Mouse (Mus musculus) liver, embryonic 13.5 days (tissue): ENCODE measurements around the gene Cfap61. TPM values are rescaled to one million over a fixed set of nuclear protein-coding genes. Genes with fewer than 3 reads are reported as not detected.

Source experiments
- ATAC-seq: fragments of 200-750 bp; cut with Nextera tagmentation; 2 replicates; pipeline ENCODE4 v1.8.0; 2017; ENCODE audit warnings: low read depth, mild to moderate bottlenecking, moderate number of reproducible peaks, moderate library complexity
- DNase-seq: peaks from one replicate; pipeline ENCODE4 v3.0.0; 2022
- H3K27ac ChIP-seq: fragments of 300-500 bp; sonication (generic); 2 replicates; pipeline ENCODE4 v1.5.1; 2015; ENCODE audit warnings: moderate library complexity, mild to moderate bottlenecking, inconsistent platforms
- H3K27me3 ChIP-seq: fragments of 300-500 bp; sonication (generic); 2 replicates; pipeline ENCODE4 v1.6.1; 2015; ENCODE audit warnings: mild to moderate bottlenecking, inconsistent platforms
- H3K36me3 ChIP-seq: fragments of 300-500 bp; sonication (generic); 2 replicates; pipeline ENCODE4 v1.6.1; 2015; ENCODE audit warnings: mild to moderate bottlenecking, inconsistent platforms
- H3K4me1 ChIP-seq: fragments of 300-500 bp; sonication (generic); replicated peaks from 2 replicates; pipeline ENCODE4 v1.6.1; 2015; ENCODE audit warnings: inconsistent platforms
- H3K4me2 ChIP-seq: fragments of 300-500 bp; sonication (generic); 2 replicates; pipeline ENCODE4 v1.6.1; 2015; ENCODE audit warnings: inconsistent platforms, mild to moderate bottlenecking, moderate library complexity
- H3K4me3 ChIP-seq: fragments of 300-500 bp; sonication (generic); replicated peaks from 2 replicates; pipeline ENCODE4 v1.5.1; 2015; ENCODE audit warnings: mild to moderate bottlenecking, inconsistent platforms
- H3K9ac ChIP-seq: fragments of 300-500 bp; sonication (generic); 2 replicates; pipeline ENCODE4 v1.6.1; 2015; ENCODE audit warnings: mild to moderate bottlenecking, inconsistent platforms
- H3K9me3 ChIP-seq: fragments of 300-500 bp; sonication (generic); replicated peaks from 2 replicates; pipeline ENCODE4 v1.6.1; 2016; ENCODE audit warnings: inconsistent platforms
- WGBS: fragments of 180-500 bp; shearing (Covaris S2); methylation state at CpG from one replicate; pipeline ENCODE4 v1.1.7; 2015; ENCODE audit not compliant: insufficient replicate concordance; 5-methylcytosine and 5-hydroxymethylcytosine counted together
- polyA plus RNA-seq: library from polyadenylated mRNA; unstranded; fragments of >200 nt; fragmentation: Nextera tagmentation; extraction: Ambion mirVana; gene quantifications from 2 replicates; pipeline ENCODE4 v1.2.1, GENCODE M21; 2015

Gene Cfap61
- polyA plus RNA-seq, 1 experiment from 2014 or later: 0.10 TPM

DNA sequence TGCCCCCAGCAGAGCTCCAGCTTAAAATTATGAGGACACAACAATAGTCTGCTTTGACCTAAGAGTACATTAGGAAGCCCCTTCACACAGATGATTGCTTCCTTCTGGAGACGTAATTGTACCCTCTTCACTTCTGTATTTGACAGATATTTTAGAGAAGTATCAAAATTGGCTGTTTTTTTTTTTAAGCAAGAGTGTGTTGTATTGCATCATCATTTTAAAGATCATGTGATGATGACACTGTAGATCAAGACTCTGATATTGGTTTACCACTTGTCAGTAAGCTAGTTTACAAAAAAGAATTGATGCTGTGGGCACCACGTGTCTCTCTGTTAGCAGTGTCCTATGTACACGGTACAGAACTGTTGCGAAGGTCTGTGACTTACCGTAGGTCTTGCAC, 18.1 kb downstream of the Cfap61 start:
- no peak for DNase-seq
- Histone ChIP-seq H3K4me2 (no peak overlapping the region), H3K4me1 (no peaks in the 10 kb centered on the region), H3K27ac (no peak overlapping the region), H3K36me3 (no peaks in the 10 kb centered on the region), H3K27me3 (0 out of 2 replicates have a peak, but pooled peaks cover 2% of the 10 kb centered on the region), H3K9me3 (no peaks in the 10 kb centered on the region), H3K9ac (no peak overlapping the region), H3K4me3 (no peak overlapping the region)
- 61% methylated on average over 5 of the region's 5 CpGs for WGBS
- no peak for ATAC-seq

DNA sequence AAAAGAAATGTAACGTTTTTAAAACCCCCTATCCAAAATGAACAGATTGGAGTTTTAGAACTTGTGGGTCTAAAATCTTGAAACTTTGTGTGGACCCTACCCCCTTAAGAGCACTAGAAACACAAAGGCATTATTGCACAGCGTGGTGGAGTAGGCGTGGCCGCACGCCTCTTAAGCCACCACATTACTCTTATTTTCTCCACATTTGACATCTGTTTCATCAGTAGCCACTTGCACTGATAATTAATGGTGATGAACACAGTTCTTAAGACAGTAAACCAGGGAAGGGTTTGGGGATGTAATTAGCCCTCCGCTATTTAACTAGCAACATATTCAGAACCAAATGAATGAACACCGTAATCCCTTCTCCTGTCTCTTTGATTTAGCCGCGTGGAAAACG, 21.3 kb downstream of the Cfap61 start:
- 69% methylated on average over 10 of the region's 10 CpGs for WGBS
- H3K9me3 ChIP-seq: no peaks in the 10 kb centered on the region
- H3K36me3 ChIP-seq: no peaks in the 10 kb centered on the region
- no peak for ATAC-seq
- H3K27ac ChIP-seq: no peak overlapping the region
- H3K4me1 ChIP-seq: no peaks in the 10 kb centered on the region
- no peaks in the 10 kb centered on the region for H3K27me3 ChIP-seq
- no peak overlapping the region for H3K4me2 ChIP-seq
- no peak overlapping the region for H3K9ac ChIP-seq
- no peak for DNase-seq
- H3K4me3 ChIP-seq: no peak overlapping the region

DNA sequence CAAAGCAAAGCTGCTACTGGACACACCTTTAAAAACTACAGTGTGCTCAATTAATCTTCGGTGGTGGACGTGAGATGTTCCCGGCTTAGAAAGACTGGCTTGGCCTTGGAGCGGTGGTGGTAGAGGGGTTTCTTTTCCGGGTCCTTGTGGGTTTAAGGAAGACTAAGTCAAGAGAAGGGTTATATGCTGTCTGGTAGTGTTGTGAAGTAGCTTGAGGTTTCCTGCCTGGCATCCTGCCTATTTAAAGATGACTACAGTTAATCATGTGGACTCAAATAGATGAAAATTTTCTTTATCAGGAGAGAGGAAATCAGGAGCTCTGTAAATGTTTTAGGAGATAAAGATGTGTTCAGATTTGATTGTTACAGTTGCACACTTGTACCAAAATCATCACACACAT, 21.7 kb downstream of the Cfap61 start:
- Histone ChIP-seq H3K4me2 (no peak overlapping the region), H3K4me1 (no peaks in the 10 kb centered on the region), H3K4me3 (no peak overlapping the region), H3K9me3 (no peaks in the 10 kb centered on the region), H3K36me3 (no peaks in the 10 kb centered on the region), H3K27ac (no peak overlapping the region), H3K9ac (no peak overlapping the region), H3K27me3 (no peaks in the 10 kb centered on the region)
- WGBS: 62% methylated on average over 5 of the region's 5 CpGs
- no peak for ATAC-seq
- no peak for DNase-seq

DNA sequence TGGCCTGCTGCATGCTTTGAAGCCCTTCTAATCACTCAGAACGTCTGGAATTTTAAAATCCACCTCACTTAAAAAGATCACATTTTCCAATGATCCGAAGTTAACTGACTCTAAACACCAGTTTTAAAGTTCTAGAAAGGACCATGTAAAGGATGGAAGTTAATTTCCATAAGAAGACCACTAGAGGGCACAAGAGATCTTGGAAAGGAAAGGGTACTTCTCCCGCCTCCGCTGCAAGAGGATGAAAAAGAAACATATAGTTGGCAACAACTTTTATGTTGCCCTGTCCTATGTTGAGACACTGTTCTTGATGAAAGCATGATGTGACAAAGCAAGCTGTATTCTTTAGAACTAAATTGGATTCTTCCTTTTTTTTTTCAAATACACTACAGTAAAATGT, 22.9 kb downstream of the Cfap61 start:
- Histone ChIP-seq H3K27ac (no peak overlapping the region), H3K9me3 (no peaks in the 10 kb centered on the region), H3K9ac (no peak overlapping the region), H3K4me3 (no peak overlapping the region), H3K36me3 (no peaks in the 10 kb centered on the region), H3K27me3 (no peaks in the 10 kb centered on the region), H3K4me1 (no peaks in the 10 kb centered on the region), H3K4me2 (no peak overlapping the region)
- DNase-seq (no peak), ATAC-seq (no peak)
- 13% methylated on average over 4 of the region's 4 CpGs for WGBS

DNA sequence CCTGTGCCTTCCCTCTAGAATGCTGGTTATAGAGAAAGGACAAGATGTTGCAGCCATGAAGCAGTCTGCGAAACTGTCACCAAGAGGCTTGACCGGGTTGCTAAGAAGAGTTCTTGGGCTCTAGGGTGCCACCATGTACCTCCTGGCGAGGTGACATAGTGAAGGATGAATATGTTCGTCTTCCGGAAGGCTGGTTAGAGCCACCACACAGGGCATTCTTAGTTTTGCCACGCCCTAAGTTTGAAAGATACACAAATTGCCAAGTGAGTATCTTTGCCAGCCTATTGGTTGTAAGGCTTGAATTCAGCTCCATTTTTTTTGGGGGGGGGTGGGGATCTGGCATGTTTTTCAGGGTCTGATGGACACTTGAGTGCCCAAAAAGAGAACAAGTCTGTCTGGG, 23.5 kb downstream of the Cfap61 start:
- H3K9ac ChIP-seq: no peak overlapping the region
- no peaks in the 10 kb centered on the region for H3K4me1 ChIP-seq
- no peaks in the 10 kb centered on the region for H3K36me3 ChIP-seq
- ATAC-seq (no peak), DNase-seq (no peak)
- H3K9me3 ChIP-seq: no peaks in the 10 kb centered on the region
- no peak overlapping the region for H3K27ac ChIP-seq
- no peaks in the 10 kb centered on the region for H3K27me3 ChIP-seq
- H3K4me2 ChIP-seq: no peak overlapping the region
- H3K4me3 ChIP-seq: no peak overlapping the region
- 68% methylated on average over 6 of the region's 6 CpGs for WGBS

DNA sequence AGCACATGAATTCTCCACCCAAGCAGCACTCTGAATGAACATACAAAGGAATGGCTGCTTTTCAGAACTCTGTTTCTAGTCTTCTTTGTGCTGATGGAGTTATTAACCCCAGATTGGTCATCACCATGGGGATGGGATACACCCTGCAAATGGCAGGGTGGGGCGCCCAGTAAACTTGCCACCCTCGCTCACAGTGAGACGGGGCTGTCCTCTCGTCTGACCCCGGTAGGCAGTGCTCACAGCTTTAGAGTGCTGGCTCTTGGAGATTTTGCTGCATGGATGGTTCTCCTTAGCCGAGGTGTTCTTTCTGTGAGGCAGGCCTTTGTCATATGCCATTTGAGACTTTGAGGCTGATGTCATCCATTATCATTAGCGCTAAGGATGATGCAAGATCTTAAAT, 24.0 kb downstream of the Cfap61 start:
- H3K27ac ChIP-seq: no peak overlapping the region
- no peak overlapping the region for H3K4me2 ChIP-seq
- WGBS: 76% methylated on average over 7 of the region's 7 CpGs
- DNase-seq (no peak), ATAC-seq (no peak)
- H3K9me3 ChIP-seq: no peaks in the 10 kb centered on the region
- H3K4me1 ChIP-seq: no peaks in the 10 kb centered on the region
- no peak overlapping the region for H3K4me3 ChIP-seq
- H3K27me3 ChIP-seq: no peaks in the 10 kb centered on the region
- H3K9ac ChIP-seq: no peak overlapping the region
- no peaks in the 10 kb centered on the region for H3K36me3 ChIP-seq

DNA sequence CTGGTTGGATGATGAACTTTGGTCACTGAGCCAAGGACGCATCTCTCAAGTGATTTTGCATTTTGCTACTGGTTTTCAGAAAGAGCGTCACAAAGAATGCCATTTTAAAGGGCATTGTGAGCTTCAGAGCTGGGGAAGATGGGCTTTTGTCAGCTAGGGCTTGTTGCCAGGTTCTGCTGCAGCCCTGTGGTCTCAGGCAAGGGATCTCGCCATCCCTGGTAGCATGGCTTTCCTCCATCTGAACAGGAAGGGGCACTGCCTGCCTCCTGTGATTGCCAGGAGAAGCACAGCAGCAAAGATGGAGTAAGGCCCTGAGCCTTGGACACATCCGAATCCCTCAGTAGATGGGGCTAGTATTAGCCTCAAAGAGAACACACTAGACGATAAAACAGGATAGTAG, 27.3 kb downstream of the Cfap61 start:
- DNase-seq (no peak), ATAC-seq (no peak)
- Histone ChIP-seq H3K4me1 (no peaks in the 10 kb centered on the region), H3K27me3 (no peaks in the 10 kb centered on the region), H3K27ac (no peak overlapping the region), H3K9me3 (no peaks in the 10 kb centered on the region), H3K9ac (no peak overlapping the region), H3K36me3 (no peaks in the 10 kb centered on the region), H3K4me2 (no peak overlapping the region), H3K4me3 (no peak overlapping the region)
- 65% methylated on average over 5 of the region's 5 CpGs for WGBS

DNA sequence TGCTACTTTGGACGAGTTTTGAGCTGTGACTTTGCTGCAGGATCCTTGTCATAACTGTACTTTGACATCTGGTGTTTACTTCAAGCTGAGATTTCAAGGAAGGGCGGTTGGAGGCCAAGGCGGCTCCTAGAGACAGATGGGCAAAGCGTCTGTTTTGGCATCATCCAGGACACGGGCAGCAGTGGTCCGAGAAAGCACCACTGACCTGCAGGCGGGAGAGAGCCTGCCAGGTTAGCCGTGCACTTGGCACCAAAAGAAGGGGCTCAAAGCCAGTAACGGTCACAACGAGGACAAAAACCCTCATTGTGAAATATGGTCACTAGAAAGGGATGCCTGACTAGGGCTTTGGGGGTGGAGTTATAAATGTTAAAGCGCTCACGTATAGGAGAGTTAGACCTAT, 36.2 kb downstream of the Cfap61 start:
- 71% methylated on average over 12 of the region's 12 CpGs for WGBS
- Histone ChIP-seq H3K36me3 (no peaks in the 10 kb centered on the region), H3K4me3 (no peak overlapping the region), H3K4me2 (no peak overlapping the region), H3K27ac (no peak overlapping the region), H3K4me1 (no peaks in the 10 kb centered on the region), H3K27me3 (no peaks in the 10 kb centered on the region), H3K9me3 (no peaks in the 10 kb centered on the region), H3K9ac (no peak overlapping the region)
- no peak for ATAC-seq
- DNase-seq: no peak

DNA sequence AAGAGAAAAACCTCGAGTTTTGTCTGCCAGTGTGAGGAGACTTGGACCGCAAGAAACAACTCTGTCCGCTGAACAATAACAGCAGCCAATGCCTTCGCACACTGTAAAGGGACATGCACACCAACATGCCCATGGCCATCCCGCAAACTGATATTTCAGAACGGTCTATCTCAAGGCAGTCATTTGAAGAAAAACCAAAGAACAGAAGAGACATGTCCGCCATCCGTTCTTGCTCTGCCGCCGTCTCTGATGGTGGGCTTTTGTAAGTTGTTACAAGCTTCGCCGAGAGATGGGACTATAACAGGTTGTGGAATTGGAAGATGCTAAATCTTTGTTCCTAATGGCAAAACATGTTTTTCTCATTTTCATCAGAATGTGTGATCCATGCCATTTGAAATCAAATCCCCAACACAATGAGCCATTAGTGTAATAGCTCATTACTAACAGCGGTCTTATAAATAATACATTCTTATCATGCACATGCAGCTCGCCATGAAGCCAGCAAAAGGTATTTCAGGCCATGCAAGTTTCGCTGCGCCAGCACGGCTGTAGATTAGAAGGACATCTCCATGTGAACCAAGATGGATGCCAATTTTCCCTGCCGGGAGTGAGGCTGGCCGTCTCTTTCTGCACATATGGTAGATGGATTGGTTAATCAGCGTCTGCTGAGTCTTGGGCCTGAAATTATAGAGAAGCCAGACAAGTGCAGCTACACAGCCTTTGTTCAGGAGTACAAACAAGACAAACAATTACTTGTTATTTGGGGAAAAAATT, 36.8 kb downstream of the Cfap61 start:
- no peaks in the 10 kb centered on the region for H3K27me3 ChIP-seq
- no peak overlapping the region for H3K27ac ChIP-seq
- DNase-seq (no peak), ATAC-seq (no peak)
- H3K4me2 ChIP-seq: no peak overlapping the region
- H3K4me1 ChIP-seq: no peaks in the 10 kb centered on the region
- 79% methylated on average over 20 of the region's 20 CpGs for WGBS
- H3K4me3 ChIP-seq: no peak overlapping the region
- no peaks in the 10 kb centered on the region for H3K36me3 ChIP-seq
- H3K9me3 ChIP-seq: no peaks in the 10 kb centered on the region
- no peak overlapping the region for H3K9ac ChIP-seq

DNA sequence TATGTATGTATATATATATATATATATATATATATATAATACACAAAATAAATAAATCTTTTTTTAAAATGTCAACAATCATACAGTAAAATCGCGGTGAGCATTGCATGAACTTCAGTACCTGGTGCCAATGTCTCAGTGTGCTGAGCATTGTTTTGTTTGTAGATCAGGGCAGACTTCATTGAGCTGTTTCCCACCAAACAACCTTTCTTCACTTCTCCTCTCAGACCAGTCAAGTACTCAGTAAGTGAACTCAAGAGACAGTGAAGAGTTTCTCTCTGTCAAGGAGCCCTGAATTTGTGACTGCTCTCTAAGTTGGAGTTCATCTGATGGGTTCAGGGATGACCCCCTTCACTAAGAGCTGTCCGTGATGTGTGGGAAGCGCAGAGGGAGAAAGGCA, 38.0 kb downstream of the Cfap61 start:
- 77% methylated on average over 4 of the region's 4 CpGs for WGBS
- DNase-seq (no peak), ATAC-seq (no peak)
- Histone ChIP-seq H3K4me2 (no peak overlapping the region), H3K27ac (no peak overlapping the region), H3K4me1 (no peaks in the 10 kb centered on the region), H3K4me3 (no peak overlapping the region), H3K27me3 (no peaks in the 10 kb centered on the region), H3K36me3 (no peaks in the 10 kb centered on the region), H3K9me3 (no peaks in the 10 kb centered on the region), H3K9ac (no peak overlapping the region)

DNA sequence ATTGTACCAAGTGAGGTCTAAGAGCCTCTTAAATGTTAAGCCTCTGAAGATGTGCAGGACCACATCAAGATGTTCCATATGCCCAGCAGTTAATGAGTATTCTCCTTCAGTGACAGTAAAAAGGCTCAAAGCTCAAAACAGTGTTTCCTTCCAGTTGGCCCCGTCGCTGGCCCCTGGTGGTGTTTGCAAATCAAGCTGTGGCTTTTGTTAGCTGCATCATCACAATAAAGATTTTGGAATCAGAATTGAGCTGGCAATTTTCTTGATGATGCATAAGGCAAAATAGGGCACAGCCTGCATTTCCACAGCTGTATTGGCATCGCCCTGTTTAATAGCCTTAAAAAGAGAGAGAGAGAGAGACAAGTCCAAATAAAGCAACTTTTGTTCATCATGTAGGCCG, 45.0 kb downstream of the Cfap61 start:
- WGBS: 71% methylated on average over 4 of the region's 4 CpGs

DNA sequence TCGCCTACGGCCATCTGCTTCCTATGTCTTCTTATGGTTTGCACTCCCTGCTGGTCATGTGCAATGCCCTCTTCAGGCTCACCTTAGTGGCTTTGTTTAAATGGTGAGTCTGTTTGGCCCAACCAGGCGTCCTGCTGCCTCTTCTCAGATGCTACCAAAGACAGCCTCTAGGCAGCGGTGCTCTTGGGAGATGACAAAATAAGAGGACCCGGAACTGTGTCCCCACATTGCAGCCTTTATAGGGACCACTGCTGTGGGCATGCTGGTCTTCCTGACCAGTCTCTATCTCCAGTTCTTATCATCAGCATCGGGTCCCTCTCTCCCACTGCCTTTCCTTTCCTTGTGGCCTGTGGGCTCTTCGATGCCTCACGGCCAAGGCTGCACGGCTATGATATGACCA, 46.3 kb downstream of the Cfap61 start:
- DNase-seq: no peak
- Histone ChIP-seq H3K4me3 (no peak overlapping the region), H3K4me2 (no peak overlapping the region), H3K27ac (no peak overlapping the region), H3K36me3 (no peaks in the 10 kb centered on the region), H3K9ac (no peak overlapping the region), H3K27me3 (no peaks in the 10 kb centered on the region), H3K4me1 (no peaks in the 10 kb centered on the region), H3K9me3 (no peaks in the 10 kb centered on the region)
- WGBS: 54% methylated on average over 9 of the region's 9 CpGs
- ATAC-seq: no peak

More for the DNA sequence above, 45.0 kb downstream of the Cfap61 start:
- ATAC-seq (no peak), DNase-seq (no peak)
- no peak overlapping the region for H3K4me2 ChIP-seq
- H3K27ac ChIP-seq: no peak overlapping the region
- no peak overlapping the region for H3K9ac ChIP-seq
- H3K4me3 ChIP-seq: no peak overlapping the region
- H3K27me3 ChIP-seq: no peaks in the 10 kb centered on the region
- H3K36me3 ChIP-seq: no peaks in the 10 kb centered on the region
- no peaks in the 10 kb centered on the region for H3K9me3 ChIP-seq
- no peaks in the 10 kb centered on the region for H3K4me1 ChIP-seq
